Mouse (Mus musculus): ENCODE data around the gene Fam3c. TPM values are rescaled to one million over a fixed set of nuclear protein-coding genes. Genes with fewer than 3 reads are reported as not detected.
A peak's percentile ranks its signal among the peaks of the same experiment; 100 is the strongest.

Gene Fam3c
- polyA plus RNA-seq, 1 experiment from 2014 or later, result 42.7 TPM

DNA sequence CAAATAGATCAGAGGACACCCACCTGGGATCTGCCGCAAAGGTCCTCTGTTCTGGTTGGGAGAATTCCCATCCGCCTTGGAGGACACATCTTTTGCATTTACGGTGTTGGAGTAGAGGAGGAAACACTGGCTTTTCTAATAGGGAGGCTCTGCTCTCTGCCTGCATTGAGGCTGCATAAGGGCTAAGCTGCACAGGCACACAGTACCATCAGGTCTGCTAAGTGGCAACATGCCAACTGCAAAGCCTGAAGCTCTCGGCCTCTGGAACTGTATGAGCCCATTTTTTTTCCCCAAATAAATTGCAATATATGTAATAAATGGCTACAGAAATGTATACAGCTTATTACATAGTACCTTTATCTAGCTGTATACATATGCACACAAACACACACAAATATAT lies 7.9 kb downstream of the Fam3c start:
- Histone ChIP-seq H3K4me2 (ENCODE audit: low read depth, low read length) (no peak overlapping the region), H3K4me1 (ENCODE audit: control insufficient read depth, insufficient read depth, low read length) (peaks cover 31% of the 10 kb centered on the region), H3K27ac (ENCODE audit: low read length) (no peak overlapping the region), H3K36me3 (ENCODE audit: control insufficient read depth, insufficient read depth) (no peaks in the 10 kb centered on the region), H3K9ac (ENCODE audit: low read length) (no peak overlapping the region), H3K4me3 (ENCODE audit: low read length) (no peak overlapping the region), H3K9me3 (replicated peaks; ENCODE audit: control insufficient read depth, low read length) (no peaks in the 10 kb centered on the region), H3K27me3 (ENCODE audit: control insufficient read depth, insufficient read depth, low read length) (no peaks in the 10 kb centered on the region)
- 60% methylated on average over 4 of the region's 4 CpGs for WGBS
- no peak for ATAC-seq (replicated peaks; ENCODE audit: extremely low read depth, insufficient read depth, low FRiP score)

DNA sequence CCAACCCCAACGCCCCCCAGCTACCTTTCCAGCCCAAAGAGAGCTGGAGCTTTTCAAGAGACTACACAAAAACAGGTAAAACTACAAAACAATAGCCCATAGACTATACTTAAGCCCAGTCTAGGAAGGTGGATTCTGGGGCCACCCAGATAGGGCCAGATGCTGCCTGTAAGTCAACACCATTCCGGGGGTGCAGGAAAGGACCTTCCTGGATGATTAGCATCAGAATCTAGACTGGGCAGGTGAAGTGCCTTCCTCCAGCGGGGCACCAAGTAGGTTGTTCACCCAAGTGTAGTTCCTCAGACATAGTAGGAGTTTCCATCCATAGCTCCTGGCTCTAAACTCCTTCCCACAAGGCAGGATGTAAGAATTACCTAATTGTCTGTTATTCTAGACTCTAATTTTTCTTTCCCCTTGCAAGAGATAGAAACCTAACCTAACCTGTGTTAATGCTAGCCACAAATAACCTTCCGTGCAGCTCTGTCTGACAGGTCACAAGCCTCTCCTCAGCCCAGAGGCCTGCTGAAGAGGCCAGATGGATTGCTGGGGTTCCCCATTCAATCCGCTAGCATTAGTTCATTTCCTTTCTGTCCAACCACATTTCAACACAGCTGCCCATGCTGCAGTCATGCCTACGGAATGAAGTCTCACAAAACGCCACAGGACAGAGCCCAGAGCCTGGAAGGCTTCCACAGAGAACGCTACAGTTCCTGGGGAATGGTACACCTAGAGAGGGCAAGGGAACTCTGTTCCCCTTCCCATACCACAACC lies 8.7 kb downstream of the Fam3c start:
- H3K4me1 ChIP-seq (ENCODE audit: control insufficient read depth, insufficient read depth, low read length), result peaks cover 31% of the 10 kb centered on the region
- no peak overlapping the region for H3K4me3 ChIP-seq (ENCODE audit: low read length)
- H3K27me3 ChIP-seq (ENCODE audit: control insufficient read depth, insufficient read depth, low read length), result no peaks in the 10 kb centered on the region
- WGBS, result 49% methylated on average over 8 of the region's 8 CpGs
- H3K27ac ChIP-seq (ENCODE audit: low read length), result no peak overlapping the region; the same call in 1 of the 2 replicates
- no peaks in the 10 kb centered on the region for H3K36me3 ChIP-seq (ENCODE audit: control insufficient read depth, insufficient read depth)
- no peak overlapping the region for H3K4me2 ChIP-seq (ENCODE audit: low read depth, low read length)
- peak; percentile 19; the same call in 1 of the 2 replicates for ATAC-seq (replicated peaks; ENCODE audit: extremely low read depth, insufficient read depth, low FRiP score)
- 0 out of 2 replicates have a peak overlapping the region, but pooled peaks have one; percentile 31 for H3K9ac ChIP-seq (ENCODE audit: low read length)
- no peaks in the 10 kb centered on the region for H3K9me3 ChIP-seq (replicated peaks; ENCODE audit: control insufficient read depth, low read length)

DNA sequence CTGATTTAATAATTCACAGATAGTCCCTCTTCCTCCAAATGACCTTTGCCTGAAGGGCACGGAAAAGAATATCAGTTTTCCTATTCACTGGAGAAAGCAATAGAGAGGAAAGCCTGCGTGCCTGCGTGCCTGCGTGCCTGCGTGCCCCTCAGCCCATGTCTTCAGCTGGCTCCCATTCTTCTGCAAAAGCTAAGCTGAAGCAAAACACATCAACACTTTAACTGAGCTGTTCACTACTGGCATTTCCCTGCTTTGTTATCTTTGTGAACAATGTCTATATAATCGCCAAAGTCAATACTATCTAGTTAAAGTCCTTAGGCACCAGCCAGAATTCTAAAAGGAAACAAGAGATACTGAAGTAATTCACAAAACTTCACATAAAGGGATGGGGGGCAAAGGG lies 11.6 kb downstream of the Fam3c start:
- peak overlapping the region; percentile 70 for H3K27ac ChIP-seq (ENCODE audit: low read length)
- no peaks in the 10 kb centered on the region for H3K9me3 ChIP-seq (replicated peaks; ENCODE audit: control insufficient read depth, low read length)
- ATAC-seq (replicated peaks; ENCODE audit: extremely low read depth, insufficient read depth, low FRiP score), result no peak

DNA sequence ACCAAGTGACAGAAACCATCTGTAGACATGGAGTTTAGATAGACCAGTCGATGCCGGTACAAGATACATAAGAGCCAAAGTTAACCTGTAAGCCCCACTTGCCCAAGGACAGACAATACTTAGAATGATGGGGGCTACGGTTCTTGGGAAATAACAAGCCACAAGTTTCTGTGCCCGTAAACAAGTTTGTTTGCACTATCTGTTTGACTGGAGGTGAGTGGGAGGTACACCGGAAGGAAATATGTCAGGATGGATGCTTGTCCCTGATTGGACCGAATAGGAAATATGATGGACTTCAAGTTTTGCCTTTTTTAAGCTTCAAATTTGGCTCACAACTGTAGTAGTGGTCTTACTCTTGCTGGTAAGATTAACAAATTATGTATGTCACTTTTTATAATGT lies 12.3 kb downstream of the Fam3c start:
- Histone ChIP-seq H3K4me3 (ENCODE audit: low read length) (no peak overlapping the region), H3K9me3 (replicated peaks; ENCODE audit: control insufficient read depth, low read length) (no peaks in the 10 kb centered on the region), H3K4me2 (ENCODE audit: low read depth, low read length) (no peak overlapping the region), H3K27me3 (ENCODE audit: control insufficient read depth, insufficient read depth, low read length) (no peaks in the 10 kb centered on the region), H3K27ac (ENCODE audit: low read length) (no peak overlapping the region), H3K9ac (ENCODE audit: low read length) (no peak overlapping the region), H3K4me1 (ENCODE audit: control insufficient read depth, insufficient read depth, low read length) (peaks cover 20% of the 10 kb centered on the region), H3K36me3 (ENCODE audit: control insufficient read depth, insufficient read depth) (peaks cover 2% of the 10 kb centered on the region; the same call in 1 of the 2 replicates)
- WGBS, result 88% methylated on average over 6 of the region's 6 CpGs
- ATAC-seq (replicated peaks; ENCODE audit: extremely low read depth, insufficient read depth, low FRiP score), result no peak

More for the DNA sequence above, 11.6 kb downstream of the Fam3c start:
- Histone ChIP-seq H3K4me1 (ENCODE audit: control insufficient read depth, insufficient read depth, low read length) (peaks cover 22% of the 10 kb centered on the region), H3K36me3 (ENCODE audit: control insufficient read depth, insufficient read depth) (no peaks in the 10 kb centered on the region; the same call in 1 of the 2 replicates), H3K4me2 (ENCODE audit: low read depth, low read length) (0 out of 2 replicates have a peak overlapping the region, but pooled peaks have one; percentile 21), H3K9ac (ENCODE audit: low read length) (peak overlapping the region; percentile 4; the same call in 1 of the 2 replicates), H3K4me3 (ENCODE audit: low read length) (no peak overlapping the region), H3K27me3 (ENCODE audit: control insufficient read depth, insufficient read depth, low read length) (no peaks in the 10 kb centered on the region)
- WGBS, result 26% methylated on average over 6 of the region's 6 CpGs

DNA sequence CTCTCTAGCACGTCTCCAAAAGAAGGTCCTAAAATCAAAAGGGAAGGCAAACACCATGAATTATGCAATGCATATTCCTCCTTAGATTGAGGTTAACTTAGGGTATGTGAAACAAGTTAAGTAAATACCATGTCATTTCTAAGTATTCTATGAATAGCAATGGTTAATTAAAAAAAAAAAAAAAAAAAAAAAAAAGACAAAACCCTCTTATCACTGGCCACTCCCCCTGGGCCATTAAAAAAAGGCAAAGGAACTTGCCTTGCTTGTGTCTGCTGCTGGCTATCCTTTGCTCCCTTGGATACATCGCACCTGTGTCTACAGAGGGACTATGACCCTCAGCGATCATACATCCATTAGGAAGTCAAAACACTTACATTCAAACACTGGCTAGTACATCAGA lies 12.8 kb downstream of the Fam3c start:
- peaks cover 20% of the 10 kb centered on the region for H3K4me1 ChIP-seq (ENCODE audit: control insufficient read depth, insufficient read depth, low read length)
- H3K4me2 ChIP-seq (ENCODE audit: low read depth, low read length), result no peak overlapping the region
- WGBS, result 84% methylated on average over 3 of the region's 3 CpGs
- ATAC-seq (replicated peaks; ENCODE audit: extremely low read depth, insufficient read depth, low FRiP score), result no peak
- no peak overlapping the region for H3K4me3 ChIP-seq (ENCODE audit: low read length)
- no peaks in the 10 kb centered on the region for H3K9me3 ChIP-seq (replicated peaks; ENCODE audit: control insufficient read depth, low read length)
- peaks cover 5% of the 10 kb centered on the region; the same call in 1 of the 2 replicates for H3K36me3 ChIP-seq (ENCODE audit: control insufficient read depth, insufficient read depth)
- H3K27me3 ChIP-seq (ENCODE audit: control insufficient read depth, insufficient read depth, low read length), result no peaks in the 10 kb centered on the region
- H3K27ac ChIP-seq (ENCODE audit: low read length), result no peak overlapping the region
- H3K9ac ChIP-seq (ENCODE audit: low read length), result no peak overlapping the region

DNA sequence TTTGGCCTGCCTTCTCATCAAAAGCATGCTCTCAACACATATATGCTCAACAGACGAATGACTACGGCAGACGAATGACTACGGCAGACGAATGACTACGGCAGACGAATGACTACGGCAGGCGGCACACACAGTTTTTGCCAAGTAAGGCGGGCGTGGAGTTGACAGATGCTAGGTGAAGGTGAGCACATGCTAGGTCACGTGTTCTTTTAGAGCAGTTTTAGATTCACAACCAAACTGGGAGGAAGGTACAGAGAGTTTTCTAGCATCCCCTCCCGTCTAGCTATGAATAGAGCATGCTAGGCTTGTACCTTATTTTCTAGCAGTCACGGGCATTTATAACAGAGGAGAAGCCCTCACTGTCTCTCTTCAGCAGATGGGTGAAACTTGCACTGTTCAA lies 15.3 kb downstream of the Fam3c start:
- H3K9me3 ChIP-seq (replicated peaks; ENCODE audit: control insufficient read depth, low read length), result no peaks in the 10 kb centered on the region
- H3K27me3 ChIP-seq (ENCODE audit: control insufficient read depth, insufficient read depth, low read length), result no peaks in the 10 kb centered on the region
- no peak overlapping the region for H3K4me3 ChIP-seq (ENCODE audit: low read length)
- H3K27ac ChIP-seq (ENCODE audit: low read length), result no peak overlapping the region
- H3K9ac ChIP-seq (ENCODE audit: low read length), result no peak overlapping the region
- H3K4me1 ChIP-seq (ENCODE audit: control insufficient read depth, insufficient read depth, low read length), result peaks cover 7% of the 10 kb centered on the region; the same call in 1 of the 2 replicates
- no peak overlapping the region for H3K4me2 ChIP-seq (ENCODE audit: low read depth, low read length)
- peaks cover 5% of the 10 kb centered on the region for H3K36me3 ChIP-seq (ENCODE audit: control insufficient read depth, insufficient read depth)
- no peak for ATAC-seq (replicated peaks; ENCODE audit: extremely low read depth, insufficient read depth, low FRiP score)
- 92% methylated on average over 14 of the region's 14 CpGs for WGBS

DNA sequence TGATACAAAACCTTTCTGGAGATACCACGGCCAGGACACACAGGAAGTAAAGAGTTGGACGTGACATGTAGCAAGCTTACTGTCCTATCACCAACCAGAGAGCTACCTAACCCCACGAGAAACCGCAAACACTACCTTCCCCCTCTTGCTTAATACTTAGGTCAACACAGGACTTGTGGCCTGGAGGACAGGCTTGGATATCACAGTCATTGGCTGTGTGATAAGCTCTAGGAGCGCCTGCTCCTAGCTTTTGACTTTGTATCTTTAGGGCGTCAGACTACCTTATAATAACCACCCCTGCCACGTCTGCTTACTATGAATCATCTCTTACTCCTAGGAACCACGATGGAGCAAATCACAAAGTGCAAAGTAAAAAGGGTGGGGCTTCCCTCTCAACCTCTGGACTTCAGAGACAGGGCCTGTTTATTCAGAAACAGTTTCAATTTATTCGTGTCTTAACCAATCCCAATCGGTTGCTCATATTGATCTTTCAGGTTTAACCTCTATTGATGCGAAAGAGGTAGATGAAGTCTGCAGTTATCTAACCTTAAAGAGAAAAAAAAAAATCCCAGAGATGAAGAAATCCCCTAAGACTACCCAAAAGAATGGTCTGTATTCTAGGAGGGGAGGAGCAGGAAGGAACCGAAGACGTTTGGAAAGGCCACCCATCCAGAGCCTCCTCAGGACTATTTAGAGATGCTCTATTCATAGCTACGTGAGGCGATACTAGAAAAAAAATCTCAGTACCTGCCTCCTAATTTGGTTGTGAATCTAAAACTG lies 16.1 kb downstream of the Fam3c start:
- H3K9ac ChIP-seq (ENCODE audit: low read length), result no peak overlapping the region
- no peak overlapping the region for H3K4me2 ChIP-seq (ENCODE audit: low read depth, low read length)
- no peaks in the 10 kb centered on the region for H3K9me3 ChIP-seq (replicated peaks; ENCODE audit: control insufficient read depth, low read length)
- no peaks in the 10 kb centered on the region for H3K27me3 ChIP-seq (ENCODE audit: control insufficient read depth, insufficient read depth, low read length)
- H3K27ac ChIP-seq (ENCODE audit: low read length), result no peak overlapping the region
- H3K4me1 ChIP-seq (ENCODE audit: control insufficient read depth, insufficient read depth, low read length), result peaks cover 5% of the 10 kb centered on the region; the same call in 1 of the 2 replicates
- H3K4me3 ChIP-seq (ENCODE audit: low read length), result no peak overlapping the region
- H3K36me3 ChIP-seq (ENCODE audit: control insufficient read depth, insufficient read depth), result peaks cover 5% of the 10 kb centered on the region
- 84% methylated on average over 15 of the region's 15 CpGs for WGBS
- no peak for ATAC-seq (replicated peaks; ENCODE audit: extremely low read depth, insufficient read depth, low FRiP score)

DNA sequence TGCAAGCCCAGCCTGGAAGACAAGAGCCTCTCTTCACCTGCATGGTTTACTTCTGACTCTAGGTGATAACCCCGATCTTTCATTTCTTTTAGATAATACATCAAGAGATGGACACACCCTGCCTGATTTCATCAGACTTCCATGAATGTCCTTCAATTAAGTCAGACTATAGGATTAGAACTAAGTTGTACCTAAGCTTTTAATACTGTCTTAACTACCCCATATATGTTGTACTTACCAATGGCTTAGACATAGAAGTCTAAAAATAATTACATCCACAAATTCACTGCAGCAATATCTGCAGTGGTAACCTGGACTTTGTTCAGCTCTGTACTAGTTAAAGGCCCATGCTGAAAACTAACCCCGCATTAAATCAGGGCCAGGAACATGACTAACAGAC lies 23.5 kb downstream of the Fam3c start:
- H3K36me3 ChIP-seq (ENCODE audit: control insufficient read depth, insufficient read depth), result no peaks in the 10 kb centered on the region
- no peak overlapping the region for H3K27ac ChIP-seq (ENCODE audit: low read length)
- no peak overlapping the region for H3K9ac ChIP-seq (ENCODE audit: low read length)
- WGBS, result 83% methylated on average over 2 of the region's 2 CpGs
- H3K27me3 ChIP-seq (ENCODE audit: control insufficient read depth, insufficient read depth, low read length), result no peaks in the 10 kb centered on the region
- no peaks in the 10 kb centered on the region for H3K9me3 ChIP-seq (replicated peaks; ENCODE audit: control insufficient read depth, low read length)
- ATAC-seq (replicated peaks; ENCODE audit: extremely low read depth, insufficient read depth, low FRiP score), result no peak
- H3K4me3 ChIP-seq (ENCODE audit: low read length), result no peak overlapping the region
- no peaks in the 10 kb centered on the region; the same call in 1 of the 2 replicates for H3K4me1 ChIP-seq (ENCODE audit: control insufficient read depth, insufficient read depth, low read length)
- no peak overlapping the region for H3K4me2 ChIP-seq (ENCODE audit: low read depth, low read length)
